Mouse (Mus musculus): ENCODE data around the gene Zfp46.

Zfp46 gene

GRCm38 (mm10) chr4:136256696-136257095 lies 27.8 kb upstream of the Zfp46 start:
- Histone ChIP-seq H3K4me3 (replicated peaks; ENCODE audit: low read length) (no peak overlapping the region), H3K36me3 (ENCODE audit: insufficient read depth, low read length) (peaks cover 92% of the 10 kb centered on the region), H3K9me3 (ENCODE audit: low read length) (no peaks in the 10 kb centered on the region), H3K27me3 (ENCODE audit: insufficient read depth, low read length) (no peaks in the 10 kb centered on the region), H3K4me1 (replicated peaks; ENCODE audit: low read depth, low read length) (peaks cover 90% of the 10 kb centered on the region)
- TF ChIP-seq CTCF (conservative IDR thresholded peaks at IDR 0.05; ENCODE audit: low read length), result no peak
- no peak for TF ChIP-seq POU5F1 (IDR thresholded peaks at IDR 0.05; ENCODE audit: borderline replicate concordance, low read length)
- no peak for TF ChIP-seq NANOG (IDR thresholded peaks at IDR 0.05; ENCODE audit: borderline replicate concordance, low read length)

DNA sequence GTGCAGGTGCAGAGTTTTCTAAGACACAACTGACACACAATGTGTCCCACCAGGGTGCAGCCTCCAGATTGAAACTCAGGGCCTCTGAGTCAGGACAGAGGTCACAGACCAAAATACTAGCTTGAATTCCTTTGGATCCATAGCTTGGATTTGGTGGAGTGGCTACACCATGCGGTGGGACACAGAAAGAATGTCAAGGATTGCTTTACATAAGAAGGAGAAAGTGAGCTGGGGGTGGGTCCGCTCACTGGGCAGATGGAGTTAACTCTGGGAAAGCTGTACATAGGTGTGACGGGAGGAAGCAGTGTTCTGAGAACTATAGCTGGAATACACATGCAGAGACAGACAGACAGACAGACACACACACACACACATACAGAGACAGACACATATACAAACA lies 24.6 kb upstream of the Zfp46 start:
- H3K9me3 ChIP-seq (ENCODE audit: low read length), result no peaks in the 10 kb centered on the region
- H3K36me3 ChIP-seq (ENCODE audit: insufficient read depth, low read length), result peaks cover 87% of the 10 kb centered on the region
- H3K4me3 ChIP-seq (replicated peaks; ENCODE audit: low read length), result 0 out of 2 replicates have a peak overlapping the region, but pooled peaks have one; percentile 10
- no peaks in the 10 kb centered on the region for H3K27me3 ChIP-seq (ENCODE audit: insufficient read depth, low read length)
- H3K4me1 ChIP-seq (replicated peaks; ENCODE audit: low read depth, low read length), result peaks cover 73% of the 10 kb centered on the region
- TF ChIP-seq CTCF (conservative IDR thresholded peaks at IDR 0.05; ENCODE audit: low read length), result no peak
- peak; percentile 17; the same call in 1 of the 2 replicates for TF ChIP-seq NANOG (IDR thresholded peaks at IDR 0.05; ENCODE audit: borderline replicate concordance, low read length)

DNA sequence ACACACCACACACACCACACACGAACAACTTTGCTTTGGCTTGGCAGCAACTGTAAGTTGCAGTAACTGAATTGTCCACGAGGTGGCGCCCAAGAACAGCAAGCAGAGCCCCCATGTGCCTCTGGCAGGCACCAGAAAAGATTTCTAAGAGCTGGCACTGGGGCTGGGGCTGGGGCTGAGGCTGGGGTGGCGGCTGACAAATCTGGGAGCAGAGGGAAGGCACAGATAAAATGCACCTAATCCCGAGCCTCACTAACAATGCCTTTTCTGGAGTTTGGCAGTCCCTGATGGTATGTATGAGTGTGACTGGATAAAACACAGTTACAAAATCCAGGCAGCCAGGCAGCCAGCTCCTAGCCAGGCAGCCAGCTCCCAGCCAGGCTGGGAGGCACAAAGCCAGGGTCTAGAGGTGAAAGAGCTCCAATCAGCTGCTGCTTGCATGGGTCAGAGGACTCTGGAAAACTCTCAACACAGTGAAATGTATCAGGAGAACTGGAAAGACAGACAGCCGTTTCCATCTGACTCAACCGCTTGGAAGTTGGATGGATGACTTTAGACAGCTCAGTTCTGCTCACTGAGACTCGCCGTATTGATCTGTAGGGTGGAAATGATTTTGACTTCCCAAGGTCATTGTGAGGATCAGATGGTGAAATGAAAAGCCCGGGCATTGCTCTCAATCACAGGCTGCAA lies 23.8 kb upstream of the Zfp46 start:
- no peaks in the 10 kb centered on the region for H3K27me3 ChIP-seq (ENCODE audit: insufficient read depth, low read length)
- TF ChIP-seq POU5F1 (IDR thresholded peaks at IDR 0.05; ENCODE audit: borderline replicate concordance, low read length) (no peak), CTCF (conservative IDR thresholded peaks at IDR 0.05; ENCODE audit: low read length) (peak; percentile 66)

GRCm38 (mm10) chr4:136261912-136262311 lies 22.6 kb upstream of the Zfp46 start:
- peaks cover 88% of the 10 kb centered on the region for H3K36me3 ChIP-seq (ENCODE audit: insufficient read depth, low read length)
- TF ChIP-seq NANOG (IDR thresholded peaks at IDR 0.05; ENCODE audit: borderline replicate concordance, low read length) (no peak), POU5F1 (IDR thresholded peaks at IDR 0.05; ENCODE audit: borderline replicate concordance, low read length) (no peak), CTCF (conservative IDR thresholded peaks at IDR 0.05; ENCODE audit: low read length) (no peak)
- no peaks in the 10 kb centered on the region for H3K9me3 ChIP-seq (ENCODE audit: low read length)
- peaks cover 68% of the 10 kb centered on the region for H3K4me1 ChIP-seq (replicated peaks; ENCODE audit: low read depth, low read length)
- H3K4me3 ChIP-seq (replicated peaks; ENCODE audit: low read length), result no peak overlapping the region
- H3K27me3 ChIP-seq (ENCODE audit: insufficient read depth, low read length), result no peaks in the 10 kb centered on the region

More for the DNA sequence above, 23.8 kb upstream of the Zfp46 start:
- H3K9me3 ChIP-seq (ENCODE audit: low read length), result no peaks in the 10 kb centered on the region
- H3K36me3 ChIP-seq (ENCODE audit: insufficient read depth, low read length), result peaks cover 87% of the 10 kb centered on the region
- H3K4me3 ChIP-seq (replicated peaks; ENCODE audit: low read length), result no peak overlapping the region
- peaks cover 71% of the 10 kb centered on the region for H3K4me1 ChIP-seq (replicated peaks; ENCODE audit: low read depth, low read length)

GRCm38 (mm10) chr4:136263555-136263954 lies 20.9 kb upstream of the Zfp46 start:
- H3K4me3 ChIP-seq (replicated peaks; ENCODE audit: low read length), result no peak overlapping the region
- TF ChIP-seq NANOG (IDR thresholded peaks at IDR 0.05; ENCODE audit: borderline replicate concordance, low read length) (no peak), CTCF (conservative IDR thresholded peaks at IDR 0.05; ENCODE audit: low read length) (no peak), POU5F1 (IDR thresholded peaks at IDR 0.05; ENCODE audit: borderline replicate concordance, low read length) (no peak)
- H3K4me1 ChIP-seq (replicated peaks; ENCODE audit: low read depth, low read length), result peaks cover 61% of the 10 kb centered on the region
- H3K36me3 ChIP-seq (ENCODE audit: insufficient read depth, low read length), result peaks cover 87% of the 10 kb centered on the region
- H3K9me3 ChIP-seq (ENCODE audit: low read length), result no peaks in the 10 kb centered on the region
- H3K27me3 ChIP-seq (ENCODE audit: insufficient read depth, low read length), result no peaks in the 10 kb centered on the region

DNA sequence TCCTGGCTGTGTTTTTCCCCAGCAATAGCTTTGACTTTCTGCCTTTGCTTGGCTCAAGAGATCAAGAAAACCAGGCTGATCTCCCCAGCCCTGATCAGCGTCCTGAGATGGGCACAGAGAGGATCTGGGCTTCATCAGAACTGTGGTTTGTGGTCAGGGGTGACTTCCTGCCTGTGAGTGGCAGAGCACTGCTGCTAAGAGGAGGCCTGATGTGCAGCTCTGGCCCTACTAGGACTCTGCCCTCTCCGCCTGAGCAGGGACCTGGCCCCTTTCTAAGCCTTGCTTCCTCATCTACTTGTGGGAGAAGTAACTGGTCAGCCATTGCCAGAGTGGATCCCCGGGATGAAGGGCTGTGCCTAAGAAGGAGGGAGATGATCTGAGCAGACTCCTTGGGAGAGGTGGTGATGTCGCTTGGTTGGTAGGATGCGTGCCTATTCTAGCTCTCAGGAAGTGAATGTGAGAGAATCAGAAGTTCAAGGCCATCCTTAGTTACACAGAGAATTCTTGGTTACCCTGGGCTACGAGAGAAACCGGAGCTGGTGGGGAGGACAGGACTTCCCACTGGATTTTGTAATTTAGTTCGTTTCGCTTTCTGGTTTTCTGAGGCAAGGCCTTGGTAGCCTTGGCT lies 17.7 kb upstream of the Zfp46 start:
- no peaks in the 10 kb centered on the region for H3K27me3 ChIP-seq (ENCODE audit: insufficient read depth, low read length)
- no peak overlapping the region for H3K4me3 ChIP-seq (replicated peaks; ENCODE audit: low read length)
- TF ChIP-seq CTCF (conservative IDR thresholded peaks at IDR 0.05; ENCODE audit: low read length), result no peak
- TF ChIP-seq NANOG (IDR thresholded peaks at IDR 0.05; ENCODE audit: borderline replicate concordance, low read length), result no peak
- no peak for TF ChIP-seq POU5F1 (IDR thresholded peaks at IDR 0.05; ENCODE audit: borderline replicate concordance, low read length)
- peaks cover 40% of the 10 kb centered on the region for H3K4me1 ChIP-seq (replicated peaks; ENCODE audit: low read depth, low read length)
- peaks cover 85% of the 10 kb centered on the region for H3K36me3 ChIP-seq (ENCODE audit: insufficient read depth, low read length)
- peaks cover under 1% of the 10 kb centered on the region; the same call in 1 of the 2 replicates for H3K9me3 ChIP-seq (ENCODE audit: low read length)

DNA sequence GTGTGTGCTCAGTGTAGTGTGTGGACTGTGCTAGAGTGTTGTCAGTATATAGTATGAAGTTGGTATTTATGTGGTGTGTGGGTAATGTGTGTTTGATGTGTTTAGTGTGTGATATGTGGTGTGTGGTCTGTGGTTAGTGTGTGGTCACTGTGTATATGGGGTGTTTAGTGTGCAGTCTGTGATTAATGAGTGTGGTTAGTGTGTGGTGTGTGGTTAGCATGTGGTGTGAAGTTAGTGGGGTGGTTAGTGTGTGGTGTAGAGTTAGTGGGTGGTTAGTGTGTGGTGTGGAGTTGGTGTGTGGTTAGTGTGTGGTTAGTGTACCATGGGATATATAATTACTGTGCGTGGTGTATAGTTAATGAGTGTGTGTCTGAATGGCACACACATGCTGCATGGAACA lies 15.6 kb upstream of the Zfp46 start:
- H3K4me1 ChIP-seq (replicated peaks; ENCODE audit: low read depth, low read length), result peaks cover 32% of the 10 kb centered on the region
- peaks cover 21% of the 10 kb centered on the region for H3K9me3 ChIP-seq (ENCODE audit: low read length)

DNA sequence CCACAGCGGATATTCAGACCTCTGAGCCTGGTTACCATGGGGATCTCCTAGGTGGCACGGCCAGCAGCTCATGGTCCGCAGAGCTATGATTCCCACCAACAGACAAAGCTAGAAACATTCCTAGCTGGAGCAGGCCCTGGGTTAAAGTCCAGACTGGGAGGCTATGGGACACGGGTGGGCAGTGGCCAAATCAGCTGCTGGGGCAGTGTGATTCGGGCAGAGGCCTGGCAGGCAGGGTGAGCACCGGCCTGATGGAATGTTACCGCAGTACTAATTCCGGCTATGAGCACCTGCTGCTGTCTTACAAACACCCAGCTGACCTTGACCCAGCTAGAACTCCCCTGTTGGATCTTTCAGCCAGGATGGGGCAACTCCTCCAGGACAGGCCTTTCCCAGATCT lies 13.8 kb upstream of the Zfp46 start:
- Histone ChIP-seq H3K9me3 (ENCODE audit: low read length) (peaks cover 22% of the 10 kb centered on the region), H3K27me3 (ENCODE audit: insufficient read depth, low read length) (no peaks in the 10 kb centered on the region), H3K4me3 (replicated peaks; ENCODE audit: low read length) (no peak overlapping the region), H3K36me3 (ENCODE audit: insufficient read depth, low read length) (peaks cover 93% of the 10 kb centered on the region), H3K4me1 (replicated peaks; ENCODE audit: low read depth, low read length) (peaks cover 27% of the 10 kb centered on the region)
- TF ChIP-seq CTCF (conservative IDR thresholded peaks at IDR 0.05; ENCODE audit: low read length) (no peak), POU5F1 (IDR thresholded peaks at IDR 0.05; ENCODE audit: borderline replicate concordance, low read length) (no peak), NANOG (IDR thresholded peaks at IDR 0.05; ENCODE audit: borderline replicate concordance, low read length) (no peak)

More for the DNA sequence above, 15.6 kb upstream of the Zfp46 start:
- peaks cover 87% of the 10 kb centered on the region for H3K36me3 ChIP-seq (ENCODE audit: insufficient read depth, low read length)
- no peak overlapping the region for H3K4me3 ChIP-seq (replicated peaks; ENCODE audit: low read length)
- TF ChIP-seq NANOG (IDR thresholded peaks at IDR 0.05; ENCODE audit: borderline replicate concordance, low read length) (no peak), CTCF (conservative IDR thresholded peaks at IDR 0.05; ENCODE audit: low read length) (no peak), POU5F1 (IDR thresholded peaks at IDR 0.05; ENCODE audit: borderline replicate concordance, low read length) (no peak)
- no peaks in the 10 kb centered on the region for H3K27me3 ChIP-seq (ENCODE audit: insufficient read depth, low read length)

Data from E14TG2a.4 (cell line).